Mouse (Mus musculus) NIH3T3 (cell line): ENCODE measurements around the gene Nup133.

Experiments
- DNase-seq: peaks from one replicate; pipeline ENCODE4 v3.0.0-alpha.2; 2012; ENCODE audit warnings: low read depth

The Nup133 gene

DNA sequence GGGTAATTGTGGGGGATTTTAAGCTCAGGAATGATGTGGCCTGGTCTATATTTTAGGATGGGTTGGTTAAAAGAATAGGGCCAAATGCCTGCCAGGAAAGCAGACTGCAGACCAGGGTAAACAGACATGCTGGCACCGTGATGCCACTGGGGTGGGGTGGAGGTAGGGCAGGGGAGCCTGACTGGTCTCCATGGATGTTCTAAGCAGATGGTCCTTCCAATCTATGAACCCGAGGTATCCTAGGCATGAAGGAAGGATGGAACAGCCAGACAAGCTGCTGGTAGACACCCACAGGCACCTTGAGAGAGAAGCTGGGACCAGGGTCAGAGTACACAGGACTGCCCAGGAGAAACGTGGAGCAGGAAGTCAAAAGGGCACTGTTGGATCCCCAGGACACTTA is 101.5 kb downstream of the Nup133 start:
- no peak for DNase-seq
